Mouse (Mus musculus): ENCODE results near the gene Plk4. TPM values are rescaled to one million over a fixed set of nuclear protein-coding genes. Genes with fewer than 3 reads are reported as not detected.
"Not testable (repeated sequence)": the region's sequence is repeated elsewhere in the genome, so short reads cannot be mapped to it uniquely, and the experiment has no call there.

The Plk4 gene
- polyA plus RNA-seq, 1 experiment from 2014 or later = 70.6 TPM

- not testable (repeated sequence) for H3K27me3 ChIP-seq, H3K9me3 ChIP-seq, H3K4me1 ChIP-seq, H3K36me3 ChIP-seq
- Histone ChIP-seq H3K27ac (peak within 1 kb of the TSS; percentile 50; the same call in 1 of the 2 replicates), H3K9ac (peak within 1 kb of the TSS; percentile 57), H3K4me2 (replicated peaks) (peak within 1 kb of the TSS; percentile 65), H3K4me3 (peak within 1 kb of the TSS; percentile 46)
- ATAC-seq (ENCODE audit: insufficient number of reproducible peaks, insufficient read depth, low FRiP score, low TSS enrichment) = peak; percentile 99
- under 1% methylated on average over 39 of the region's 39 CpGs for WGBS
These were observed 46.7 kb downstream of the Plk4 start, which contains the start of gene Mfsd8 for GRCm38 (mm10) chr3:40846473-40846956. Gene Mfsd8 (minus strand): TSS chr3:40846886.

GRCm38 (mm10) chr3:40846957-40847017 is 47.0 kb downstream of the Plk4 start, which contains the start of gene Abhd18:
Gene Abhd18 (plus strand): TSS chr3:40846970.
- H3K27ac ChIP-seq = peak within 1 kb of the TSS; percentile 50; the same call in 1 of the 2 replicates
- H3K9ac ChIP-seq = peak within 1 kb of the TSS; percentile 57
- H3K4me1 ChIP-seq; ATAC-seq (ENCODE audit: insufficient number of reproducible peaks, insufficient read depth, low FRiP score, low TSS enrichment); H3K36me3 ChIP-seq; H3K27me3 ChIP-seq; H3K9me3 ChIP-seq: not testable (repeated sequence)
- H3K4me2 ChIP-seq (replicated peaks) = peak within 1 kb of the TSS; percentile 65
- WGBS = 5% methylated on average over 3 of the region's 4 CpGs
- H3K4me3 ChIP-seq = peak within 1 kb of the TSS; percentile 46

- peak overlapping the region; percentile 65 for H3K4me2 ChIP-seq (replicated peaks)
- WGBS = 0% methylated on average over 19 of the region's 21 CpGs
- H3K4me1 ChIP-seq; ATAC-seq (ENCODE audit: insufficient number of reproducible peaks, insufficient read depth, low FRiP score, low TSS enrichment); H3K27me3 ChIP-seq; H3K27ac ChIP-seq; H3K36me3 ChIP-seq; H3K9me3 ChIP-seq: not testable (repeated sequence)
- peak overlapping the region; percentile 57 for H3K9ac ChIP-seq
- H3K4me3 ChIP-seq = peak overlapping the region; percentile 46
These were observed 47.2 kb downstream of the Plk4 start for GRCm38 (mm10) chr3:40847018-40847417.

GRCm38 (mm10) chr3:40847936-40848335 is 48.1 kb downstream of the Plk4 start:
- H3K9ac ChIP-seq; H3K9me3 ChIP-seq; H3K4me2 ChIP-seq (replicated peaks); ATAC-seq (ENCODE audit: insufficient number of reproducible peaks, insufficient read depth, low FRiP score, low TSS enrichment); H3K27me3 ChIP-seq; H3K27ac ChIP-seq; H3K36me3 ChIP-seq; H3K4me1 ChIP-seq; H3K4me3 ChIP-seq: not testable (repeated sequence)
- 89% methylated on average over 2 of the region's 2 CpGs for WGBS

- not testable (repeated sequence) for H3K4me2 ChIP-seq (replicated peaks); H3K4me3 ChIP-seq; H3K4me1 ChIP-seq; H3K27ac ChIP-seq; H3K9me3 ChIP-seq; H3K36me3 ChIP-seq; H3K9ac ChIP-seq; ATAC-seq (ENCODE audit: insufficient number of reproducible peaks, insufficient read depth, low FRiP score, low TSS enrichment); H3K27me3 ChIP-seq
- 87% methylated on average over 3 of the region's 3 CpGs for WGBS
These were observed 53.4 kb downstream of the Plk4 start for GRCm38 (mm10) chr3:40853123-40853738.

Other genes starting within 250 kb of the Plk4 start
- 0.14 and 0.24 TPM in 2 replicates for gene Slc25a31, start 91.2 kb upstream of the Plk4 start, polyA plus RNA-seq (2016; fragmentation: Nextera tagmentation; extraction: Ambion mirVana)
- gene Hspa4l, start 55.5 kb upstream of the Plk4 start, polyA plus RNA-seq (2016; fragmentation: Nextera tagmentation; extraction: Ambion mirVana) = 13.0 and 15.3 TPM in 2 replicates
- gene Mfsd8, start 46.9 kb downstream of the Plk4 start, polyA plus RNA-seq (2016; fragmentation: Nextera tagmentation; extraction: Ambion mirVana) = 7.4 and 8.8 TPM in 2 replicates
- gene Abhd18, start 47.0 kb downstream of the Plk4 start, polyA plus RNA-seq (2016; fragmentation: Nextera tagmentation; extraction: Ambion mirVana) = 6.3 and 8.6 TPM in 2 replicates
- 0.35 and 0.48 TPM in 2 replicates for gene 1700034I23Rik, start 102.5 kb downstream of the Plk4 start, polyA plus RNA-seq (2016; fragmentation: Nextera tagmentation; extraction: Ambion mirVana)
- gene Larp1b, start 149.8 kb downstream of the Plk4 start, polyA plus RNA-seq (2016; fragmentation: Nextera tagmentation; extraction: Ambion mirVana) = 1.2 and 1.7 TPM in 2 replicates